Mouse (Mus musculus) kidney, embryonic 16.5 days (tissue): ENCODE results near the gene Tgfb2. TPM values are rescaled to one million over a fixed set of nuclear protein-coding genes. Genes with fewer than 3 reads are reported as not detected.

Source experiments
- ATAC-seq: fragments of 200-750 bp; cut with Nextera tagmentation; 2 replicates; pipeline ENCODE4 v1.8.0; 2017; ENCODE audit warnings: moderate TSS enrichment; ENCODE audit not compliant: low FRiP score, low TSS enrichment
- H3K27ac ChIP-seq: fragments of 300-500 bp; sonication (generic); 2 replicates; pipeline ENCODE4 v1.5.1; 2014; ENCODE audit warnings: low read length
- H3K27me3 ChIP-seq: fragments of 300-500 bp; sonication (generic); 2 replicates; pipeline ENCODE4 v1.6.1; 2014; ENCODE audit warnings: low read length, control low read depth, mixed read lengths; ENCODE audit not compliant: insufficient read depth
- H3K36me3 ChIP-seq: fragments of 300-500 bp; sonication (generic); 2 replicates; pipeline ENCODE4 v1.6.1; 2014; ENCODE audit warnings: low read length, control low read depth, mixed read lengths; ENCODE audit not compliant: insufficient read depth
- H3K4me1 ChIP-seq: fragments of 300-500 bp; sonication (generic); 2 replicates; pipeline ENCODE4 v1.6.1; 2014; ENCODE audit warnings: low read length, control low read depth, mixed read lengths; ENCODE audit not compliant: insufficient read depth
- H3K4me2 ChIP-seq: fragments of 300-500 bp; sonication (generic); replicated peaks from 2 replicates; pipeline ENCODE4 v1.6.1; 2014; ENCODE audit warnings: low read depth, low read length
- H3K4me3 ChIP-seq: fragments of 300-500 bp; sonication (generic); 2 replicates; pipeline ENCODE4 v1.5.1; 2014; ENCODE audit warnings: mild to moderate bottlenecking, low read length
- H3K9ac ChIP-seq: fragments of 300-500 bp; sonication (generic); replicated peaks from 2 replicates; pipeline ENCODE4 v1.6.1; 2014; ENCODE audit warnings: low read length
- H3K9me3 ChIP-seq: fragments of 300-500 bp; sonication (generic); 2 replicates; pipeline ENCODE4 v1.6.1; 2016; ENCODE audit warnings: low read length, control low read depth
- WGBS: fragments of 180-500 bp; shearing (Covaris S2); extraction: QIAGEN DNeasy Blood & Tissue Kit; methylation state at CpG from one replicate; pipeline ENCODE4 v1.1.7; 2014; 5-methylcytosine and 5-hydroxymethylcytosine counted together
- polyA plus RNA-seq: library from polyadenylated mRNA; unstranded; fragments of >200 nt; fragmentation: Nextera tagmentation; extraction: Ambion mirVana; gene quantifications from 2 replicates; pipeline ENCODE4 v1.2.1, GENCODE M21; 2015

Gene Tgfb2
- polyA plus RNA-seq, result 17.5 and 20.6 TPM in 2 replicates

DNA sequence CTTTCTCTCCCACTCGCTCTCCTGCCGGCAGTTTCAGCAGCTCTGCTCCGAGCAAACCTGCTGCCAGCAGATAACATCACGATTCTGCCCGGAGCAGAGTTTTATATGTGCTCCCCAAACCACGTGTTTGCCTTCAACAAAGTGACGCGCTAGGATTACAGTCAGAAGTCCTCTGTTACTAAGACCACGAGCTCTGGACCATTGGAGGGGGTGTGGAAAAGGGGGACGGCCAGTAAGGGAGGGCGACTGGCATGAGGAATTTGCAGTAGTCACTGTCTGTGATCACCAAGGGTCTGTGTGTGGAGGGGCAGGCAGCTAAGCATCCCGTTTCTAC, at the start of gene Tgfb2:
Tgfb2 (minus strand) TSS at position 75 of the 334 bp plus-strand sequence.
- no peaks in the 10 kb centered on the region for H3K9me3 ChIP-seq
- H3K4me2 ChIP-seq, result peak within 1 kb of the TSS; percentile 89
- peak; percentile 22; the same call in 1 of the 2 replicates for ATAC-seq
- H3K9ac ChIP-seq, result peak within 1 kb of the TSS; percentile 66
- no peaks in the 10 kb centered on the region for H3K27me3 ChIP-seq
- H3K4me1 ChIP-seq, result peaks cover 29% of the 10 kb centered on the region
- H3K4me3 ChIP-seq, result peak within 1 kb of the TSS; percentile 68
- H3K27ac ChIP-seq, result peak within 1 kb of the TSS; percentile 69
- H3K36me3 ChIP-seq, result no peaks in the 10 kb centered on the region
- 2% methylated on average over 12 of the region's 12 CpGs for WGBS

- H3K4me2 ChIP-seq, result peak overlapping the region; percentile 71
- no peaks in the 10 kb centered on the region for H3K27me3 ChIP-seq
- peak overlapping the region; percentile 77 for H3K4me3 ChIP-seq
- 35% methylated on average over 10 of the region's 10 CpGs for WGBS
- no peaks in the 10 kb centered on the region for H3K36me3 ChIP-seq
- H3K4me1 ChIP-seq, result peaks cover 16% of the 10 kb centered on the region
- H3K9me3 ChIP-seq, result no peaks in the 10 kb centered on the region
- H3K27ac ChIP-seq, result peak overlapping the region; percentile 88
- peak overlapping the region; percentile 85 for H3K9ac ChIP-seq
- ATAC-seq, result peak; percentile 60; the same call in 1 of the 2 replicates
Measured at GRCm38 (mm10) chr1:186749675-186750283, 44.0 kb upstream of the Tgfb2 start.

GRCm38 (mm10) chr1:186748724-186749653, 43.2 kb upstream of the Tgfb2 start, which contains the start of gene Rrp15:
TSS of gene Rrp15 (minus strand) at chr1:186749358.
- Histone ChIP-seq H3K36me3 (no peaks in the 10 kb centered on the region), H3K9ac (peak within 1 kb of the TSS; percentile 85), H3K4me1 (peaks cover 16% of the 10 kb centered on the region), H3K4me3 (peak within 1 kb of the TSS; percentile 77), H3K27ac (peak within 1 kb of the TSS; percentile 88), H3K27me3 (no peaks in the 10 kb centered on the region), H3K9me3 (no peaks in the 10 kb centered on the region), H3K4me2 (peak within 1 kb of the TSS; percentile 71)
- peak; percentile 96 for ATAC-seq
- under 1% methylated on average over 46 of the region's 46 CpGs for WGBS

- Histone ChIP-seq H3K27me3 (no peaks in the 10 kb centered on the region), H3K9ac (no peak overlapping the region), H3K9me3 (no peaks in the 10 kb centered on the region), H3K4me2 (no peak overlapping the region), H3K27ac (no peak overlapping the region), H3K4me1 (no peaks in the 10 kb centered on the region; the same call in 1 of the 2 replicates), H3K4me3 (no peak overlapping the region), H3K36me3 (peaks cover 36% of the 10 kb centered on the region)
- no peak for ATAC-seq
- 49% methylated on average over 7 of the region's 7 CpGs for WGBS
Measured at GRCm38 (mm10) chr1:186739828-186740227, 34.0 kb upstream of the Tgfb2 start.

- H3K36me3 ChIP-seq, result peaks cover 41% of the 10 kb centered on the region
Measured at GRCm38 (mm10) chr1:186735537-186735936, 29.7 kb upstream of the Tgfb2 start.

GRCm38 (mm10) chr1:186733052-186733451, 27.3 kb upstream of the Tgfb2 start:
- 94% methylated on average over 8 of the region's 8 CpGs for WGBS
- Histone ChIP-seq H3K4me1 (no peaks in the 10 kb centered on the region), H3K9ac (no peak overlapping the region), H3K9me3 (no peaks in the 10 kb centered on the region), H3K27ac (no peak overlapping the region), H3K27me3 (no peaks in the 10 kb centered on the region), H3K36me3 (peaks cover 31% of the 10 kb centered on the region), H3K4me3 (no peak overlapping the region), H3K4me2 (no peak overlapping the region)
- no peak for ATAC-seq

More at GRCm38 (mm10) chr1:186735537-186735936, 29.7 kb upstream of the Tgfb2 start:
- H3K27ac ChIP-seq, result no peak overlapping the region
- H3K4me1 ChIP-seq, result no peaks in the 10 kb centered on the region
- WGBS, result 94% methylated on average over 5 of the region's 5 CpGs
- H3K4me2 ChIP-seq, result no peak overlapping the region
- no peak for ATAC-seq
- no peaks in the 10 kb centered on the region for H3K9me3 ChIP-seq
- H3K4me3 ChIP-seq, result no peak overlapping the region
- no peaks in the 10 kb centered on the region for H3K27me3 ChIP-seq
- no peak overlapping the region for H3K9ac ChIP-seq

DNA sequence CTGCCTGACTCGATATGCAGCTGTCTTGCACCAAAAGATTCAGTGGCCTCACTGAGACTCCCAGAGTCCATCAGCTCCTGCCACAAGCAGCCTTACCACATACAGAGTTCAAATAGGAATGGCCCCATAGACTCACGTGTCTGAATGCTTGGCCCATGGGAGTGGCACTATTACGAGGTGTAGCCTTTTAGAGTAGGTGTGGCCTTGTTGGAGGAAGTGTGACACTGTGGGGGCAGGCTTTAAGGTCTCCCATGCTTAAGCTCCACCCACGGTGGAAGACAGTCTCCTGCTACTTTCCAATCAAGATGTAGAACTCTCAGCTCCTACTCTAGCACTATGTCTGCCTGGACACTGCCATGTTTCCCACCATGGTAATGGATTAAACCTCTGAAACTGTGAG, 23.0 kb upstream of the Tgfb2 start:
- no peak for ATAC-seq
- WGBS, result 63% methylated on average over 4 of the region's 4 CpGs
- Histone ChIP-seq H3K9ac (no peak overlapping the region), H3K4me2 (no peak overlapping the region), H3K9me3 (no peaks in the 10 kb centered on the region), H3K27ac (no peak overlapping the region), H3K4me1 (peaks cover 8% of the 10 kb centered on the region; the same call in 1 of the 2 replicates), H3K4me3 (no peak overlapping the region), H3K36me3 (peaks cover 3% of the 10 kb centered on the region), H3K27me3 (no peaks in the 10 kb centered on the region)

- H3K4me1 ChIP-seq, result peaks cover 10% of the 10 kb centered on the region; the same call in 1 of the 2 replicates
- ATAC-seq, result peak; percentile 64; the same call in 1 of the 2 replicates
- no peak overlapping the region for H3K9ac ChIP-seq
- no peaks in the 10 kb centered on the region for H3K36me3 ChIP-seq
- H3K27ac ChIP-seq, result no peak overlapping the region
- 36% methylated on average over 7 of the region's 7 CpGs for WGBS
- no peak overlapping the region for H3K4me3 ChIP-seq
- H3K9me3 ChIP-seq, result no peaks in the 10 kb centered on the region
- H3K27me3 ChIP-seq, result no peaks in the 10 kb centered on the region
- no peak overlapping the region for H3K4me2 ChIP-seq
Measured at GRCm38 (mm10) chr1:186726117-186726516, 20.3 kb upstream of the Tgfb2 start.

GRCm38 (mm10) chr1:186722299-186722698, 16.5 kb upstream of the Tgfb2 start:
- Histone ChIP-seq H3K27me3 (no peaks in the 10 kb centered on the region), H3K9me3 (no peaks in the 10 kb centered on the region), H3K9ac (no peak overlapping the region), H3K4me3 (no peak overlapping the region), H3K36me3 (peaks cover 11% of the 10 kb centered on the region), H3K4me1 (peaks cover 10% of the 10 kb centered on the region; the same call in 1 of the 2 replicates), H3K27ac (no peak overlapping the region), H3K4me2 (no peak overlapping the region)
- ATAC-seq, result no peak
- 86% methylated on average over 9 of the region's 9 CpGs for WGBS
